Mouse (Mus musculus): Measurements from ENCODE around the gene Ppm1h. TPM values are rescaled to one million over a fixed set of nuclear protein-coding genes. Genes with fewer than 3 reads are reported as not detected.

The Ppm1h gene
- polyA plus RNA-seq, 1 experiment = 34.2 TPM

- no peaks in the 10 kb centered on the region for H3K4me1 ChIP-seq (ENCODE audit: control insufficient read depth, insufficient read depth, low read length)
- no peak overlapping the region for H3K4me3 ChIP-seq (ENCODE audit: insufficient read depth, low read length)
- H3K27ac ChIP-seq (ENCODE audit: insufficient read depth, low read length) = no peak overlapping the region
- TF ChIP-seq CTCF (IDR thresholded peaks at IDR 0.05; ENCODE audit: extremely low read depth, insufficient read depth, low read length) (no peak), POLR2A (IDR thresholded peaks at IDR 0.05; ENCODE audit: extremely low read depth, insufficient read depth, low read length) (no peak)
Measured at GRCm38 (mm10) chr10:122970188-122970587, 291.6 kb downstream of the Ppm1h start.

GRCm38 (mm10) chr10:122973241-122973640, 294.7 kb downstream of the Ppm1h start:
- TF ChIP-seq POLR2A (IDR thresholded peaks at IDR 0.05; ENCODE audit: extremely low read depth, insufficient read depth, low read length) (no peak), CTCF (IDR thresholded peaks at IDR 0.05; ENCODE audit: extremely low read depth, insufficient read depth, low read length) (no peak)

GRCm38 (mm10) chr10:122976038-122976437, 297.5 kb downstream of the Ppm1h start:
- TF ChIP-seq POLR2A (IDR thresholded peaks at IDR 0.05; ENCODE audit: extremely low read depth, insufficient read depth, low read length) (no peak), CTCF (IDR thresholded peaks at IDR 0.05; ENCODE audit: extremely low read depth, insufficient read depth, low read length) (no peak)
- Histone ChIP-seq H3K4me3 (ENCODE audit: insufficient read depth, low read length) (no peak overlapping the region), H3K27ac (ENCODE audit: insufficient read depth, low read length) (no peak overlapping the region), H3K4me1 (ENCODE audit: control insufficient read depth, insufficient read depth, low read length) (no peaks in the 10 kb centered on the region)

More at GRCm38 (mm10) chr10:122973241-122973640, 294.7 kb downstream of the Ppm1h start:
- Histone ChIP-seq H3K4me1 (ENCODE audit: control insufficient read depth, insufficient read depth, low read length) (no peaks in the 10 kb centered on the region), H3K4me3 (ENCODE audit: insufficient read depth, low read length) (no peak overlapping the region), H3K27ac (ENCODE audit: insufficient read depth, low read length) (no peak overlapping the region)

- H3K27ac ChIP-seq (ENCODE audit: insufficient read depth, low read length) = no peak overlapping the region
- H3K4me3 ChIP-seq (ENCODE audit: insufficient read depth, low read length) = no peak overlapping the region
- H3K4me1 ChIP-seq (ENCODE audit: control insufficient read depth, insufficient read depth, low read length) = no peaks in the 10 kb centered on the region; the same call in 1 of the 2 replicates
- no peak for TF ChIP-seq CTCF (IDR thresholded peaks at IDR 0.05; ENCODE audit: extremely low read depth, insufficient read depth, low read length)
- no peak for TF ChIP-seq POLR2A (IDR thresholded peaks at IDR 0.05; ENCODE audit: extremely low read depth, insufficient read depth, low read length)
Measured at GRCm38 (mm10) chr10:122979356-122979755, 300.8 kb downstream of the Ppm1h start.

GRCm38 (mm10) chr10:122980123-122980522, 301.6 kb downstream of the Ppm1h start:
- H3K27ac ChIP-seq (ENCODE audit: insufficient read depth, low read length) = no peak overlapping the region
- no peaks in the 10 kb centered on the region; the same call in 1 of the 2 replicates for H3K4me1 ChIP-seq (ENCODE audit: control insufficient read depth, insufficient read depth, low read length)
- TF ChIP-seq POLR2A (IDR thresholded peaks at IDR 0.05; ENCODE audit: extremely low read depth, insufficient read depth, low read length) (no peak), CTCF (IDR thresholded peaks at IDR 0.05; ENCODE audit: extremely low read depth, insufficient read depth, low read length) (no peak)
- H3K4me3 ChIP-seq (ENCODE audit: insufficient read depth, low read length) = no peak overlapping the region

- no peak for TF ChIP-seq CTCF (IDR thresholded peaks at IDR 0.05; ENCODE audit: extremely low read depth, insufficient read depth, low read length)
- no peak for TF ChIP-seq POLR2A (IDR thresholded peaks at IDR 0.05; ENCODE audit: extremely low read depth, insufficient read depth, low read length)
- Histone ChIP-seq H3K4me3 (ENCODE audit: insufficient read depth, low read length) (peak overlapping the region; percentile 91), H3K27ac (ENCODE audit: insufficient read depth, low read length) (no peak overlapping the region), H3K4me1 (ENCODE audit: control insufficient read depth, insufficient read depth, low read length) (peaks cover 2% of the 10 kb centered on the region; the same call in 1 of the 2 replicates)
Measured at GRCm38 (mm10) chr10:122982909-122983578, 304.5 kb downstream of the Ppm1h start.

GRCm38 (mm10) chr10:122983579-122984530, 305.3 kb downstream of the Ppm1h start:
- no peak for TF ChIP-seq POLR2A (IDR thresholded peaks at IDR 0.05; ENCODE audit: extremely low read depth, insufficient read depth, low read length)
- no peak for TF ChIP-seq CTCF (IDR thresholded peaks at IDR 0.05; ENCODE audit: extremely low read depth, insufficient read depth, low read length)
- Histone ChIP-seq H3K27ac (ENCODE audit: insufficient read depth, low read length) (0 out of 2 replicates have a peak overlapping the region, but pooled peaks have one; percentile 21), H3K4me1 (ENCODE audit: control insufficient read depth, insufficient read depth, low read length) (peaks cover 5% of the 10 kb centered on the region; the same call in 1 of the 2 replicates), H3K4me3 (ENCODE audit: insufficient read depth, low read length) (peak overlapping the region; percentile 91)

GRCm38 (mm10) chr10:122984531-122985251, 306.1 kb downstream of the Ppm1h start:
- no peak for TF ChIP-seq CTCF (IDR thresholded peaks at IDR 0.05; ENCODE audit: extremely low read depth, insufficient read depth, low read length)
- TF ChIP-seq POLR2A (IDR thresholded peaks at IDR 0.05; ENCODE audit: extremely low read depth, insufficient read depth, low read length) = no peak
- H3K4me3 ChIP-seq (ENCODE audit: insufficient read depth, low read length) = peak overlapping the region; percentile 91
- H3K4me1 ChIP-seq (ENCODE audit: control insufficient read depth, insufficient read depth, low read length) = peaks cover 7% of the 10 kb centered on the region; the same call in 1 of the 2 replicates
- H3K27ac ChIP-seq (ENCODE audit: insufficient read depth, low read length) = peak overlapping the region; percentile 99

- no peak for TF ChIP-seq POLR2A (IDR thresholded peaks at IDR 0.05; ENCODE audit: extremely low read depth, insufficient read depth, low read length)
- TF ChIP-seq CTCF (IDR thresholded peaks at IDR 0.05; ENCODE audit: extremely low read depth, insufficient read depth, low read length) = no peak
- Histone ChIP-seq H3K4me3 (ENCODE audit: insufficient read depth, low read length) (peak overlapping the region; percentile 91), H3K4me1 (ENCODE audit: control insufficient read depth, insufficient read depth, low read length) (peaks cover 8% of the 10 kb centered on the region; the same call in 1 of the 2 replicates), H3K27ac (ENCODE audit: insufficient read depth, low read length) (peak overlapping the region; percentile 99)
Measured at GRCm38 (mm10) chr10:122985252-122985514, 306.6 kb downstream of the Ppm1h start.

All from cortical plate, adult 2 months (tissue).